Mouse (Mus musculus): ENCODE data around the gene Slc24a2. TPM values are rescaled to one million over a fixed set of nuclear protein-coding genes. Genes with fewer than 3 reads are reported as not detected.

Gene Slc24a2
- polyA plus RNA-seq, 1 experiment from 2014 or later, result 1.4 TPM

DNA sequence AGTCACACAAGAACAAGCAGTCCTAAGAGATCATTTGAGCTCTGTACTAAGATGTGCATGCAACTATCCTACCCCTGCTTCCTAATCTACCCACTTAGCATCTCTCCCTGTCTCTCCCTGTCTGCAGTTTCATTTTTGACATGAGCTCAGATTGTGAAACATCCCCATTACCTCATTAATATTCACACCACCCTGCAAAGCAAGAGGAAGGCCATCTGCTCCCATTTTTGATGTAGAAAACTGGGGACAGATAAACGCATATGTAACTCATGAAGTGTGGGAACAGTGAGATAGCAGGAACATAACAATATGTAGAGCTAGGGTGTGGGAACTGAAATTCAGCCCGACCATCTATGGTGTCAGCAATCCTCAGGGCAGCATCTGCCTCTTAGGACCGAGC lies 19.7 kb downstream of the Slc24a2 start:
- H3K27ac ChIP-seq (ENCODE audit: low read depth, low read length), result peak overlapping the region; percentile 65; the same call in 1 of the 2 replicates
- peak; percentile 83 for ATAC-seq
- no peak overlapping the region for H3K4me3 ChIP-seq (ENCODE audit: low read depth, low read length)
- no peak overlapping the region for H3K9ac ChIP-seq (ENCODE audit: low read length)
- H3K4me1 ChIP-seq (ENCODE audit: control insufficient read depth, insufficient read depth, low read length), result peaks cover 5% of the 10 kb centered on the region; the same call in 1 of the 2 replicates
- no peaks in the 10 kb centered on the region for H3K27me3 ChIP-seq (replicated peaks; ENCODE audit: control insufficient read depth, insufficient read depth, low read length)
- no peak overlapping the region for H3K4me2 ChIP-seq (ENCODE audit: low read length)
- DNase-seq (ENCODE audit: low spot score), result peak; percentile 72
- WGBS, result 64% methylated on average over 3 of the region's 3 CpGs
- H3K9me3 ChIP-seq (replicated peaks; ENCODE audit: control insufficient read depth, low read length), result no peaks in the 10 kb centered on the region
- no peaks in the 10 kb centered on the region for H3K36me3 ChIP-seq (ENCODE audit: control insufficient read depth, insufficient read depth, low read length)

DNA sequence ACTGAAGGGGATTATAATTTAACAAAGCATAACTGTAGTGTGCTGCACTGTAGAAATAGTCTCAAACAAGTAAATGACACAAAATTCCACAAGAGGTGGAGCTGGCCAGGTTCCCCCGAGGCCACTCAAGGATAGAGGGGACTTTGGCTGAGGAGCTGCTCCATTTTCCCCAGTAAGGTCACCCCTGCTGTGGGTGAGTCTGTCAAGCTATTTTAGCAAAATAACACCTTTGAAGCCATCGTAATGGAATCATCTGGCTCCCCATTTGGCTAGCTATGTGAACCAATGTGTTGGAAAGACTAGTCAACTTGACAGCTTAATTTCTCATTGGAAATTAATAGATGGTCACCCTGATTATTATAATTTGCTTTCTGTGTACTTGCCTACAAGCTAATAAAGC lies 28.2 kb downstream of the Slc24a2 start:
- ATAC-seq, result no peak
- no peak overlapping the region for H3K27ac ChIP-seq (ENCODE audit: low read depth, low read length)
- H3K4me3 ChIP-seq (ENCODE audit: low read depth, low read length), result no peak overlapping the region
- no peaks in the 10 kb centered on the region for H3K9me3 ChIP-seq (replicated peaks; ENCODE audit: control insufficient read depth, low read length)
- H3K4me2 ChIP-seq (ENCODE audit: low read length), result no peak overlapping the region
- H3K4me1 ChIP-seq (ENCODE audit: control insufficient read depth, insufficient read depth, low read length), result no peaks in the 10 kb centered on the region
- H3K9ac ChIP-seq (ENCODE audit: low read length), result no peak overlapping the region
- no peaks in the 10 kb centered on the region for H3K27me3 ChIP-seq (replicated peaks; ENCODE audit: control insufficient read depth, insufficient read depth, low read length)
- DNase-seq (ENCODE audit: low spot score), result no peak
- no peaks in the 10 kb centered on the region for H3K36me3 ChIP-seq (ENCODE audit: control insufficient read depth, insufficient read depth, low read length)
- WGBS, result 72% methylated on average over 2 of the region's 2 CpGs

- DNase-seq (ENCODE audit: low spot score), result no peak
- no peak overlapping the region for H3K4me3 ChIP-seq (ENCODE audit: low read depth, low read length)
- no peak overlapping the region for H3K4me2 ChIP-seq (ENCODE audit: low read length)
- no peaks in the 10 kb centered on the region for H3K9me3 ChIP-seq (replicated peaks; ENCODE audit: control insufficient read depth, low read length)
- no peak overlapping the region for H3K9ac ChIP-seq (ENCODE audit: low read length)
- no peaks in the 10 kb centered on the region for H3K36me3 ChIP-seq (ENCODE audit: control insufficient read depth, insufficient read depth, low read length)
- no peaks in the 10 kb centered on the region for H3K27me3 ChIP-seq (replicated peaks; ENCODE audit: control insufficient read depth, insufficient read depth, low read length)
- H3K4me1 ChIP-seq (ENCODE audit: control insufficient read depth, insufficient read depth, low read length), result no peaks in the 10 kb centered on the region
- H3K27ac ChIP-seq (ENCODE audit: low read depth, low read length), result no peak overlapping the region
- 75% methylated on average over 3 of the region's 3 CpGs for WGBS
- no peak for ATAC-seq
These were observed 29.0 kb downstream of the Slc24a2 start for GRCm38 (mm10) chr4:87201229-87201628.

DNA sequence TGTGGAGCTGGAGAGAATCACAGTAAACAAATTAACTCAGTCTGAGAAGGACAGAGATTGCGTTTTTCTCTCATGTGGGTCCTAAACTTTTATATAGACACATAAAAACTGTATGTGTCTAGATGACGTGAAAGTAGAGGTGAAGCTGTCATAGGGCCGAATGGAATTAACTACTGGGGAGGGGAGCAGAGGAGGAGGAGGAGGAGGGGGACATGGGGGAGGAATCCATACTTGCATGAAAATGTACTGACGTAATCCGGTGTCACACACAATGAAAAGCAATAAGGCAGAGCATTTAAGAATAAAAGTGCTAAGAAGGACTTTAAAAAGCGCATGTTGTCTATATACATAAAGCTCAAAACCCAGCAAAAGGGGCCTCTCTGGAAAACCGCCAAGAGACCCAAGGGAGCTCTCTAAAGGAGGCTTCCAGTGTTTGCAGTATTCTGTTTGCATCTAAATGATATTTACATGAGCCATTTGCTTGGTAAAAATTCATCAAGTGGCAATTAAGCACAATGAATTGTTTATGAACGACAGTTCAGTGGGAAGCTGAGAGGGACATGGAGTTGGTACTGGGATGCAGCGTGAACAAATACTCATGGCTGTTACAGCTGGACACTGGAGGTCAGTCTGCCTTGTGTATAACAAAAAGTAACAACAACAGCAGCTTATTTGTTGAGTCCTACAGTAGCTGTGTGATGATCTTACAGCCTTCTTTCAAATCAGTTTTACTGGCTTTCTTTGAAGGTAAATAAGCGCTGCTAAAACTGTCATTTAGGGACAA lies 45.9 kb downstream of the Slc24a2 start:
- H3K4me2 ChIP-seq (ENCODE audit: low read length), result no peak overlapping the region
- no peak overlapping the region for H3K9ac ChIP-seq (ENCODE audit: low read length)
- 48% methylated on average over 10 of the region's 10 CpGs for WGBS
- peaks cover 6% of the 10 kb centered on the region; the same call in 1 of the 2 replicates for H3K4me1 ChIP-seq (ENCODE audit: control insufficient read depth, insufficient read depth, low read length)
- DNase-seq (ENCODE audit: low spot score) (peak; percentile 45), ATAC-seq (0 out of 2 replicates have a peak, but pooled peaks have one; percentile 20)
- no peak overlapping the region for H3K27ac ChIP-seq (ENCODE audit: low read depth, low read length)
- H3K9me3 ChIP-seq (replicated peaks; ENCODE audit: control insufficient read depth, low read length), result no peaks in the 10 kb centered on the region
- no peaks in the 10 kb centered on the region for H3K36me3 ChIP-seq (ENCODE audit: control insufficient read depth, insufficient read depth, low read length)
- H3K4me3 ChIP-seq (ENCODE audit: low read depth, low read length), result no peak overlapping the region
- no peaks in the 10 kb centered on the region for H3K27me3 ChIP-seq (replicated peaks; ENCODE audit: control insufficient read depth, insufficient read depth, low read length)

DNA sequence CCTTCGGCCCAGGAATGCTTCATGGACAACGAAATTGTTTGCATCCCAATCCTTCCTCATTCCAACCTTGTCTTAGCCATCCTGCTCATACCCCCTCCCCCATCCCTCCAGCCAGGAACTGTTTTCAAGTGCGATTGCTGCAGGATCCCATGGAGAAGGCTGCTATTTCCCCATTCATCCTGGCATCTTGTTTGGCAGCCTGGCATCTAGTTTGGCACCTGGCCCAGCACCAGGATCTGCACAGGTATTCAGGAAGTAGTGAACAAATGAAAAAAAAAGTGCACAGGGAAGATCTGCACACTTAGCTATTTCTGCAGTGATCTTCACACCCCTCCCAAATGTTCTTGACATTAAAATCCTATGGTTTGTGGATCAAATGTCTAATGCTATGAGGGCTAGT lies 53.2 kb downstream of the Slc24a2 start:
- no peaks in the 10 kb centered on the region for H3K4me1 ChIP-seq (ENCODE audit: control insufficient read depth, insufficient read depth, low read length)
- WGBS, result 52% methylated on average over 3 of the region's 3 CpGs
- no peak for ATAC-seq
- H3K9me3 ChIP-seq (replicated peaks; ENCODE audit: control insufficient read depth, low read length), result no peaks in the 10 kb centered on the region
- no peaks in the 10 kb centered on the region for H3K36me3 ChIP-seq (ENCODE audit: control insufficient read depth, insufficient read depth, low read length)
- DNase-seq (ENCODE audit: low spot score), result no peak
- H3K4me2 ChIP-seq (ENCODE audit: low read length), result no peak overlapping the region
- H3K9ac ChIP-seq (ENCODE audit: low read length), result no peak overlapping the region
- no peak overlapping the region for H3K4me3 ChIP-seq (ENCODE audit: low read depth, low read length)
- no peak overlapping the region for H3K27ac ChIP-seq (ENCODE audit: low read depth, low read length)
- H3K27me3 ChIP-seq (replicated peaks; ENCODE audit: control insufficient read depth, insufficient read depth, low read length), result no peaks in the 10 kb centered on the region

DNA sequence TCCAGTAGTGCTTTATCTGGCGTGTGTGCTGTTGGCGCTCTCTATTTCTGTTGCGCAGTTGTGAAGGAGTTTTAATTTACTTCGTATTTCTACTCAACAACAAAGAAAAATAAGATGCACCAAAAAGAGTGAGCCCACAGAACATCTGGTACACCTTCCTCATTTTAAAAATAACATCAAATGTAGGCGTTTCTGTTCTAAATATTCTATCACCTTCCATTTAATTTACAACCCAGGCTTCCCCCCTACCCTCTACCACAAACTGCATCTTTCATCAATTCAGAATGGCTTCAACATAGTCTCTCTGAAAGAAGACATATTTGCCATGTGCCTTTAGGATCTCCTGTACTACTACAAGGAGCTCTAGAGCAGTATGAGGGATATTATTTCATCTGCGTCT lies 66.3 kb downstream of the Slc24a2 start:
- ATAC-seq, result no peak
- WGBS, result 89% methylated on average over 6 of the region's 6 CpGs
- Histone ChIP-seq H3K4me3 (ENCODE audit: low read depth, low read length) (no peak overlapping the region), H3K4me1 (ENCODE audit: control insufficient read depth, insufficient read depth, low read length) (no peaks in the 10 kb centered on the region), H3K9ac (ENCODE audit: low read length) (no peak overlapping the region), H3K27me3 (replicated peaks; ENCODE audit: control insufficient read depth, insufficient read depth, low read length) (no peaks in the 10 kb centered on the region), H3K9me3 (replicated peaks; ENCODE audit: control insufficient read depth, low read length) (no peaks in the 10 kb centered on the region), H3K36me3 (ENCODE audit: control insufficient read depth, insufficient read depth, low read length) (no peaks in the 10 kb centered on the region), H3K27ac (ENCODE audit: low read depth, low read length) (no peak overlapping the region), H3K4me2 (ENCODE audit: low read length) (no peak overlapping the region)
- no peak for DNase-seq (ENCODE audit: low spot score)

DNA sequence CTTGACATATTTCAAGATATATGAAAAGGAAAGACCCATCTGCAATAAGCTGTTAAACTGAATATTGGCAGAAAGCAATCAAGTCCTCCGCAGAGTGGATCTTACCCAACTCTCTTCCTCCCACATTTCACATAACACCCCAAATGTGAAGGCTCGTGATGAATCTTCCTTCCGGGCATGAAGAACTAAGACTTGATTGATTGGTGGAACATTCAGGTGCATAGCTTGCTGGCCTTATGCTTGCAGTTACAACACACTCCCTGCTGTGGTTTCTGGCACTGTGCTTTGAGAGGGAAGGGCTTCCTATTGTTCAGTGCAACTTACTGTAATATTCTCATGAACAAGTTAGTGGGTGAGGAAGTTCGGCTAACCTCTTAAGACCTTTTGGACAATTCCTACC lies 72.2 kb downstream of the Slc24a2 start:
- Histone ChIP-seq H3K27ac (ENCODE audit: low read depth, low read length) (no peak overlapping the region), H3K9ac (ENCODE audit: low read length) (no peak overlapping the region), H3K9me3 (replicated peaks; ENCODE audit: control insufficient read depth, low read length) (no peaks in the 10 kb centered on the region), H3K36me3 (ENCODE audit: control insufficient read depth, insufficient read depth, low read length) (no peaks in the 10 kb centered on the region), H3K4me3 (ENCODE audit: low read depth, low read length) (no peak overlapping the region), H3K4me1 (ENCODE audit: control insufficient read depth, insufficient read depth, low read length) (no peaks in the 10 kb centered on the region), H3K27me3 (replicated peaks; ENCODE audit: control insufficient read depth, insufficient read depth, low read length) (no peaks in the 10 kb centered on the region), H3K4me2 (ENCODE audit: low read length) (no peak overlapping the region)
- ATAC-seq (no peak), DNase-seq (ENCODE audit: low spot score) (no peak)
- 86% methylated on average over 4 of the region's 4 CpGs for WGBS

DNA sequence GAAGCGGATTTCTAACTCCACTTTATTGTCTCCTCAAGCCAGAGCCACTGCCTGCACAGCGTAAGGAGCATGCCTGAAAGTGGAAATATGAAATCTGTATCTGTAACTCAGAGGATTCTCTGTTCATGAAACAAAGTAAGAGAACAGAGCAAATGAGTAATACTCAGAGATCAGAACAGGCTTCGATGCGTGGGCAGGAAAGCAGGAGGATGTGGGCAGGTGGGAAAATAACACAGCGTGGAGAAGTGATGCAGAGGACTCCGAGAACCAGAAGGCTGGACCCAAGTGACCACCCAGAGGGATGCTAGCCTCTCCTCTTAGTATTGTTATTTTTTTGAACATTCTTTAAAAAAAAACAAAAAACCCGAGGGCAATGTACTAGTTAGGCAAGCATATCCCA lies 78.3 kb downstream of the Slc24a2 start:
- Histone ChIP-seq H3K27me3 (replicated peaks; ENCODE audit: control insufficient read depth, insufficient read depth, low read length) (no peaks in the 10 kb centered on the region), H3K4me1 (ENCODE audit: control insufficient read depth, insufficient read depth, low read length) (no peaks in the 10 kb centered on the region), H3K27ac (ENCODE audit: low read depth, low read length) (no peak overlapping the region), H3K9ac (ENCODE audit: low read length) (no peak overlapping the region), H3K4me3 (ENCODE audit: low read depth, low read length) (no peak overlapping the region), H3K36me3 (ENCODE audit: control insufficient read depth, insufficient read depth, low read length) (no peaks in the 10 kb centered on the region), H3K9me3 (replicated peaks; ENCODE audit: control insufficient read depth, low read length) (no peaks in the 10 kb centered on the region), H3K4me2 (ENCODE audit: low read length) (no peak overlapping the region)
- DNase-seq (ENCODE audit: low spot score), result no peak
- WGBS, result 76% methylated on average over 7 of the region's 7 CpGs
- ATAC-seq, result no peak

DNA sequence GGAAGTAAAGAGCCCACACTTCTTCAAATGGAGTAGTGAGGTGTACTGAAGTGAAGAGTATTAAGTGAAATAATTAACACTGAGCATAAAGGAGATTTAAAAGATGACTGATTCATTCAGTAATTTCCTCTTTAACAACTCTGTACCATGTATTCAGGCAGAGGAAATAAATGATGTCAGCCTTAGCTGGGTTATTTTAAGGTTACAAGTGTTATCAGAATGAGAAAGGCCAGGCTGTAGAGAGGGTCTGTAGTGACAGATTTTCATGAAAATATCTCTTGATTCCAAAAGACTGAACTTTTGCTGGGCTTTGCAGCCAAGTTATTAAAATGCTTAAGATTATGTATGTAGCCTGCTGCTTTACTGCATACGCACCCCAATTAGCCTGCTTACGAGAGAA lies 80.7 kb downstream of the Slc24a2 start:
- no peak for DNase-seq (ENCODE audit: low spot score)
- WGBS, result 16% methylated on average over 2 of the region's 2 CpGs

More for the DNA sequence above, 80.7 kb downstream of the Slc24a2 start:
- Histone ChIP-seq H3K9me3 (replicated peaks; ENCODE audit: control insufficient read depth, low read length) (no peaks in the 10 kb centered on the region), H3K27me3 (replicated peaks; ENCODE audit: control insufficient read depth, insufficient read depth, low read length) (no peaks in the 10 kb centered on the region), H3K4me1 (ENCODE audit: control insufficient read depth, insufficient read depth, low read length) (no peaks in the 10 kb centered on the region), H3K27ac (ENCODE audit: low read depth, low read length) (no peak overlapping the region), H3K9ac (ENCODE audit: low read length) (no peak overlapping the region), H3K4me2 (ENCODE audit: low read length) (no peak overlapping the region), H3K4me3 (ENCODE audit: low read depth, low read length) (no peak overlapping the region), H3K36me3 (ENCODE audit: control insufficient read depth, insufficient read depth, low read length) (no peaks in the 10 kb centered on the region)
- ATAC-seq, result no peak
